Mouse (Mus musculus): ENCODE results near the gene Stx8.

GRCm38 (mm10) chr11:68228941-68229665 is 263.1 kb downstream of the Stx8 start:
- TF ChIP-seq CTCF (IDR thresholded peaks at IDR 0.05; ENCODE audit: insufficient read depth, low read length) (no peak), POLR2A (IDR thresholded peaks at IDR 0.05; ENCODE audit: borderline replicate concordance, extremely low read depth, low read depth, low read length) (no peak)
